Mouse (Mus musculus) heart, postnatal 25 days (tissue): ENCODE data around the gene Cmtm8. TPM values are rescaled to one million over a fixed set of nuclear protein-coding genes. Genes with fewer than 3 reads are reported as not detected.

Experiments
- DNase-seq: peaks from one replicate; pipeline ENCODE4 v3.0.0; 2022; ENCODE audit warnings: low spot score
- intact Hi-C: fragments of 180-260 bp; cut with DNase I; formaldehyde crosslinking; loops from one replicate; pipeline ENCODE4 v1.15.1; 2025
- total RNA-seq, 2 experiments: library from RNA; stranded (reverse); gene quantifications; 2 replicates each; pipeline ENCODE4 v1.2.3; 2021

The Cmtm8 gene
- total RNA-seq, 2 experiments from 2014 or later, result 9.9 to 10.1 TPM

DNA sequence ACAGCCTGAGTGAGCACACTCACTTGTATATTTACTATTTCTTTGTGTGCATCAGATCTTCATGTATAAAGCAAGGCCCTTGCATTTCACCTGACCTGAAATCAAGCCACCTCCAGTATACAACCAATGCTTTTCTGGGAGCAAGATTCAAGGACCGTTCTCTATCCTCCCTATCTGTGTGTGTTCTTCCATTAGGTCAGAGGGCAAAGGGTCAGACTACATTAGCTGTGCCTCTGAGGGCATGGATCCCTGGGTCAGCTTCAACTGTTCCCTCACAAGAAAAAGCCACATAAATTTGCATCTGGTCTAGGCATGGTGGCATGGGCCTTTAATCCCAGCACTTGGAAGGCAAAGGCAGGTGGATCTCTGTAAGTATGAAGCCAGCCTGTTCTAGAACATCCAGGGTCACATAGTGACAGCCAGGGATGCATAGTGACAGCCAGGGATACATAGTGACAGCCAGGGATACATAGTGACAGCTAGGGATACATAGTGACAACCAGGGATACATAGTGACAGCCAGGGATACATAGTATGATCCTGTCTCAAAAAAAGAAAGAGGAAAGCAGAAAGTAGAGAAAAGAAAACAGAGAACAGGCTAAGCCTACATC is 16.6 kb downstream of the Cmtm8 start:
- intact Hi-C loops, result no loop called here
- no peak for DNase-seq

DNA sequence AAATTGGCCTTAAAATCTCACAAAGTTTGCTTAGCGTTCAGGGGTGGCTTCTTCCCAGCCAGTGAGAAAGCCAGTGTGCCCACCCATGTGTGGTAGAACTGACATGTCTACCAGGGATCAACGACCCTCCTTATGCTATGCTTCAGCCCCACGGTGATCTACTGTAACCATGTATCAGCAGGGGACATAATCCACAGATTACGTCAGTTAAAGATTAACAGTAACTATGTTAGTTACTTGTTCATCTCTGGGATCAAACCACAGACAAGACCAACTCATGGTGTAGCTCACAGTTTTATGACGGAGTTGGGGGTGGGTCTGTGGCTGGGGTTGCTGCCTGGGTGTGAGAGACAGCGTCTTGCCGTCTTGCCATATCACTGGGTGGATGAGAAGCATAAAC is 19.8 kb downstream of the Cmtm8 start:
- intact Hi-C loops, result no loop called here
- DNase-seq, result no peak

DNA sequence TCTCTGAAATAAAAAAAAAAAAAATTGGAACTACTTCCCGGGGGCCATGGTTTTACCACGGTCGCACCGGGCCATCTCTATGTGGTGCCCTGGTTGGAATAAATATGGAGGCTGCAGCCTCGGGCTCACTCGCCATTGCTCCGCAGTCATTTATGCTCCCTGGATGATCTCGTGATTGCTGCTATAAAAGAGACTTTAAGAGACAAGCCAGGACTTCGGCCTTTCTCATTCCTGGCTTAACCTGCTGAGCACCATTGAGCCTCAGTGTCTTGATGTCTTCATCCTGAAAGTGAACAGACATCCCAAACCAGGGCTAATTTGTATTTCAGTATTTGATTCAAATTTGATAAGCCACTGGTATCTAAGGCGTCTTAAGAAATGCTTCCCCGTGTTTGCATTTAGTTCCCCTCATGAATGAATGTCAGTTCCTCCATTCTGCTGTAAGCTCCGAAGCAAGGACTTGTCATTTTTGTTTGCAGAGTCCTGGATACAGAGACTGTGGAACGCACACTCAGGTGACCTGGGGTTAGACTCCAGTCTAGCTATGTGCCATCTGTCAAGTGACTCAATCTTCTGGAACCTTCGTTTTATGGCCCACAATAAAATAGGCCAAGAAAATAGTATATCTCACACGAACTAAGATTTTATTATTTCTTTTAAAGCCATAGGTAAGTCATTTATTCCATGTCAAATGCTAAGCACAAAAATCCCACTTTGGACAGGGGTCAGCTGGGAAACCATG is 22.2 kb downstream of the Cmtm8 start:
- intact Hi-C loops, result no loop called here

DNA sequence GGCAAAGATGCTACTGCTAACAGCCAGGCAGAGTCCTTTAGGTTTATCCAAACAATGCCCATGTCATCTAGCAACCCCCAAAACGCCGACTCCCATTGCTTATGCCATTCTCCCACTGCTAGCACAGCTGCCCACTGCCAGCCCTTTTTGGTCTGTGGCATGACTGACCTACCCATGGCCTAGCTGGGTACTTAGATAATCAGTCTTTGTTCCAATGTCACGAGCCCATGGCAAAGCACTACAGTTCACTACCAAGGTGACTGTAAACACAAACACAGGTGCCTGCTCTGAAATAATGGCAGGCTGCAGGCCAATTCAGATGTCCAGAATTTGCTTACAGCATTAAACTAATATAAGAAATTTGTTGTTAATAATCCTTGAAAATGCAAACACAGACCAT is 25.0 kb downstream of the Cmtm8 start:
- no peak for DNase-seq
- intact Hi-C loops, result no loop called here

More for the DNA sequence above, 22.2 kb downstream of the Cmtm8 start:
- DNase-seq, result no peak

DNA sequence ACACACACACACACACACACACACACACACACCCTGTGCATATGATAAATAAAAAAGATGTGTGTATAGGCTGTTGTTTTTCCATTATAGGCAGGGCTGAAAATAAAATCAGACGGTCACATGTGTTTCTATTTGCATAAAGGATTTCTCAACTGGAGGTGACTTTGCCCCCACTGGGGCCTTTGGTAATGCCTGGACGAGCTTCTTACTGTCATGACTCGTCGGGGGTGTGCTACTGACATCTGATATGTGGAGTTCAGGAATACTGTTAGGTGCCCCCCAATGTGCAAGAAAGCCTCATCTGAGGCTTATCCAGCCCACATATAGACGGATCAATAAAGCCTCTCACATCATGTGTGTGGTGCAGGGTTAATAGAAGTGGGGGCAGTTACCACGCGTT is 26.9 kb downstream of the Cmtm8 start:
- intact Hi-C loops, result no loop called here
- no peak for DNase-seq

DNA sequence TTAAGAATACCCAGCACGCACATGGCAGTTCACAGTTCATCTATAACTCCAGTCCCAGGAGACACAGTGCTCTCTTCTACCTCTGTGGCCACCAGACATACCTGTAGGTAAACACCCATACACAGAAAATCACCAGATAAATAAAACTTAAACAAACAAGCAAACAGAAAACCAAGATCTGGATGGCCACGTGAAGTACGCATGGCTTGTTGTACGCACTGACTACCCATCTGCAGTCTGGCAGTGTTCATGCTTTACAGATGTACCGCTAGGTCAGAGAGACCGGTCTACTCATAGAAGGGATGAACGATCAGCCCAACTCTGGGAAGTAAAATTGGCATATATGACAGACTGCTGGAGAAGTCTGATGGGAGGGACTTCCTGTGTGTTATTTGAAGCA is 27.8 kb downstream of the Cmtm8 start:
- DNase-seq, result no peak
- intact Hi-C loops, result no loop called here

GRCm38 (mm10) chr9:114815315-114815714 is 28.6 kb downstream of the Cmtm8 start:
- DNase-seq, result no peak
- intact Hi-C loops, result no loop called here

DNA sequence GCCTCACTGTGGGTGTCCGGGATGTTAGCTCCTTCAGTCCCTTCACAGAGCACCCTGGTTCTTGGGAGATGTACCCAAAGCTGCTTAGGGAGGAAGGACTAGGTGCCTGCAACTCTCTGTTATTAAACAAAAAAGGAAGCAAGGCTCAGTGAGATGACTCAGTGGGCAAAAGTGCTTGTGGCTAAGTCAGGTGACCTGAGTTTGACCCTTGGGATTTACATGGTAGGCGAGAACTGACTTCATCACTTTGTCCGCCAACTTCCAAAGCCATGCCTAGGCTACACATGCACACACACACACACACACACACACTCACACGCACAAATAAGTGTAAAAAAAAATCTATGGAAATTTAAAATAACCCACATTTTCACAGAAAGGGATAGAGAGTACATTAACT is 32.0 kb downstream of the Cmtm8 start:
- intact Hi-C loops, result no loop called here
- DNase-seq, result no peak

DNA sequence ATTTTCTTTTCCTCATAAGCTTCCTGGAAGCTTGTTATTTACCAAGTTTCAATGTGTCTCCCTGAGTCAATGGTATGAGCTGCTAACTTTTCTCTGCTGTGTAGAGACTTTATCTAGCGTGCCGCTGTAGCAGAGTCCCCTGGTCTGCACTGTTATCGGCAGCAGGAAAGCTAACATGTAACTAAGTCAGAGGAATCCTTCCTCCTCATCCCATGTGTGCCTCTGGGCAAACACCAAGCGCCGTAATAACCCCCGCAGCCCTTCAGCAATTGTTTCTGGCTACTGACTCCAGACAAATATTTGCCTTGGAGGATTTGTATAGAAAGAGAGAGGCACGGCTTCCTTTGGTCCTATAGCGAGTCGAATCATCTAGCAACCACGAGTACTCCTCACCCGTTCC is 33.1 kb downstream of the Cmtm8 start:
- intact Hi-C loops, result no loop called here
- no peak for DNase-seq

- intact Hi-C loops, result no loop called here
- DNase-seq, result no peak
Measured at GRCm38 (mm10) chr9:114808671-114809070, 35.3 kb downstream of the Cmtm8 start.

- DNase-seq, result no peak
- intact Hi-C loops, result no loop called here
Measured at GRCm38 (mm10) chr9:114807261-114807660, 36.7 kb downstream of the Cmtm8 start.

DNA sequence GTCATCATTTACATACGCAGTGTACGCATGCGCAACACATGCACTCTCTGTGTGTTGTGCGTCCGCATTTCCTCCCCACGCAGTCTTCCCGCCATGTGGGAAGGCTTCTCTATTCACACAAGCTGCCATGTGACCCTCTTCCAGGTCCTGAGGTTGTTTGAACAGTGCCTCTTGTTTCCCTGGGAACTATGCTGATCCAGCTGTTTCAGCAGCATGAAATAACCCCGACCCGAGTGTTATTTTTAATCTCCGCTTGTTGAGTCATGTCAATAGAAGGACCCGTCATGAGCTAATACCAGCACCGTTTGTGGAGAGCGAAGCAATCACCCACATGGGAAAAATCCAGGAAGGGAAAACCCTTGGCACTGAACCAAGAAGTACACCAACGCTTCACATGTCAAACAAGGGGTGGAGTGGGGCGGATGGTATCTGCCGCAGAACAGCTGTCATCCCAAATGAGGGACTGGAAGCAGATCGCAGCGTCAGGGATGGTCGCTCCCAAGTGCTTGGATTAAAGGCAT is 38.7 kb downstream of the Cmtm8 start:
- DNase-seq, result peak; percentile 35
- intact Hi-C loops, result no loop called here

DNA sequence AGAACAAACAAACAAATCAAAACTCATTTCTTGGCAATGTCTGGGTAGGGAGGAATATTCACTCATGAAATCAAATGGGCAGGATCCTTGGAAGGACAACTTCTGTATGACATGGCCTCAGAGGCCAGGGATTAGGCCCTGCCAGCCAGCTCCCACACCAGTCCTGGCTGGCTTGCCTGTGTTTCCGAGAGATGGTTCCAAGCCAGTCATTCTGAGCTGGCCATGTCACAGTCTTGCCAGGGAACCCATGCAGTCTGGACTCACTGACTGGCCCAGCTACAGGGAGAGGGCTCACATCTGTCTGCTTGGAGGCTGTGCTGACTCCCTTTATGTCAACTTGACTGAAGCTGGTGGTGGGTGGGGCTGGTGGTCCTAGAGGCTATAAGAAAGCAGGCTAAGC is 41.8 kb downstream of the Cmtm8 start:
- intact Hi-C loops, result no loop called here
- peak; percentile 23 for DNase-seq

DNA sequence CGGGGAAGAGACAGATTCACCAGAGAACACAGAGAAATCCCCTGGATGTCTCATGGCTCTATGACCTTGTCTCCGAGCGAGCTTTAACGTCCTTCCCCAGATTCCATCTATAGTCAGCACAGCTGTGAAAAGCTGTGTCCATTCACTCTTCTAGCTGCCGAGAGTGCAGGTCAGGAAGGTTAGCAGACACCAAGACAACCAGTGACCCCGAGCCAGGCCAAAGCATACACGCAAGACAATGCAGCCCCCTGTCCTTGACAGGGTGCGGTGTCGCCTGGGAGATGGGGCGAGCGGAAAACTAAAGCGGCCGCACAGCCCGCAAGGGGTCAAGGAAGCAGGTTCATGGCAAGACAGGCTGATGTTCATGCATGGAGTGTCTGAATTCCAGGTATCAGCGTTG is 42.7 kb downstream of the Cmtm8 start:
- no peak for DNase-seq
- intact Hi-C loops, result no loop called here

GRCm38 (mm10) chr9:114799498-114800107 is 44.4 kb downstream of the Cmtm8 start:
- no peak for DNase-seq
- intact Hi-C loops, result loop anchor here (2.0 to 5.0 kb wide), 3 partner anchors 47 to 113 kb away; no protein-coding TSS in a partner anchor

- no peak for DNase-seq
- intact Hi-C loops, result loop anchor here (2.0 to 5.0 kb wide), 3 partner anchors 47 to 113 kb away; no protein-coding TSS in a partner anchor
Measured at GRCm38 (mm10) chr9:114798845-114799244, 45.1 kb downstream of the Cmtm8 start.

- DNase-seq, result peak; percentile 67
- intact Hi-C loops, result loop anchor here (1.0 to 5.0 kb wide), 4 partner anchors 45 to 160 kb away; no protein-coding TSS in a partner anchor
Measured at GRCm38 (mm10) chr9:114797329-114798004, 46.5 kb downstream of the Cmtm8 start.

GRCm38 (mm10) chr9:114796473-114797050 is 47.4 kb downstream of the Cmtm8 start:
- intact Hi-C loops, result loop anchor here (1.0 to 5.0 kb wide), 3 partner anchors 44 to 161 kb away; no protein-coding TSS in a partner anchor
- no peak for DNase-seq

GRCm38 (mm10) chr9:114794491-114794890 is 49.5 kb downstream of the Cmtm8 start:
- no peak for DNase-seq
- intact Hi-C loops, result no loop called here

DNA sequence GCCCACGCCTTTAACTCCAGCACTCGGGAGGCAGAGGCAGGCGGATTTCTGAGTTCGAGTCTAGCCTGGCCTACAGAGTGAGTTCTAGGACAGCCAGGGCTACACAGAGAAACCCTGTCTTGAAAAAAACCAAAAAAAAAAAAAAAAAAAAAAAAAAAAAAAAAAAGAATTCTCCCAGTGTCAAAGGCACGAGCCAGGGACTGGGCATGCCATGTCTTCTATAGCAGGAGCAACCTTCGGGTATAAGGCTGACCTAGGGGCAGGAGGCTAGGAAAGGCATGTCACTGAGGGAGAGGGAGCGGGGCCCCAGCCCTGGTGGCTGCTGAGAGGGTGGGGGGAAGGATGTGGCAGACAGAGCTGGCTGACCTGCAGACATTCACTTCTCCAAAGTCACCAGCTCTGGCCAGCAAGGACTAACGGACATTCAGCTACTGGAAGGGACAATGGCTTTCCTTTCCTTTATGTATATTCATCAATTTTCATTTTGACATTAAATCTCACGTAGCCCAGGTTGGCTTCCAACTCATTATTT is 50.1 kb downstream of the Cmtm8 start:
- intact Hi-C loops, result no loop called here
- DNase-seq, result no peak
